Mouse (Mus musculus): ENCODE results near the gene Disc1.

Gene Disc1

DNA sequence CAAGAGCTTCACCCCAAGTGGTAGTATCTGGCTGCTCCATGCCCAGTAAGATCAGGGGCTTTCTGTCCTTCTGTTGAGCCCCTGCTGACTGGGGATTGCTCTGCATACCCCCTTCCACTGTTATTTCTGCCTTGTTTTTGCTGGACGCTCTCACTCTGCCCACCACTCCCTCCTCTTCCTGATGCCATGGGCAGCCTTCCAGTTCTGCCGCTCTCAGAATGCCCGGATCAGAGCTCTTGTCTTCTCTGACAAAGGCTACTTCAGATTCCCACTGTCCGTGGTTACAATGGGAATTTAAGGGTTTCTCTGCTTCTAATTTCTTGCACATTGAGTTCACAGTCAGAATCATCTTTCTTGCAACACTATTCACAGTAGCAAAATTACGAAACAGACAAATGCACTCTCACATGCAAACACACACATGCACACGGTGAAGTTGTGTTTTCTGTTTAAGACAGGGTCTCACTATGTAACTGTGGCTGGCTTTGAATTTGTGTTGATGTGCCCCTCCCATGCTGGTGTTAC is 214.2 kb downstream of the Disc1 start:
- no peak for DNase-seq (ENCODE audit: low spot score in 2 of 2)

DNA sequence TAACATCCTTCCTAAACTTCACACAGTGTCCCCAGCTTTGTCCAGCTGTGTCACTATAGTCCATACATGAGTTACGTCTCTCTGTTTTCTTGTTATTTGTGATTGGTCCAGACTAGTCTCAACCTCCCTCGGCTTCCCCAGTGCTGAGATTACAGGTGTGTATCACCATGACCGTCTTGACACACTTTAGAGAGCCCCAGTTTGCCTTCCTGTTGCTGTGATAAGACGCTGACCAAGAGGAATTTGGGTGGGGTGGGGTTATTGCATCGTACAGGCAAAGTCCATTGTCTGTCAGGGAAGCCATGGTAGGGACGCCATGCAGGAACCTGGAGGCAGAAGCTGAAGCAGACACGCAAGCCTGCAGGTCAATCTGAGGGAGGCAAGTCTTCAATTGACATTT is 216.3 kb downstream of the Disc1 start:
- DNase-seq (ENCODE audit: low spot score in 2 of 2) = no peak

DNA sequence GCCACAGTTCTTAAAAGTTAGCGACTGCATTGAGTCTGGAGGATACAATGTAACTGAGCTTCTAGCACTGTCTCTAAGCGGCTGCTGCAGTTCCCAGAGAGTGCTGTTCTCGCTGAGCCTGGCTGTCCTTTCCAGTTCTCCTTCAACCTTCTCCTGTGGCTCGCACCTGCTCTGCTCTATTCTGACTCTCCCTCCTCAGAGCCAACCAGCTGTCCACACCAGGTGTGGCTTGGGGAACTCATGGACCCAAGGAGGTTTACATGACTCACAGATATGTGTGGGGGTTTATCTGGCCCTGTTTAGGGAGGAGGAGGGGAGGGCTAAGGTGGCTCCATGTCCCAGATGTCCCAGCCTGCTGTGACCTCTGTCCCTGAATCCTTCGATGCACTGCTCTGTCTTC is 217.4 kb downstream of the Disc1 start:
- DNase-seq (ENCODE audit: low spot score in 2 of 2) = no peak

DNA sequence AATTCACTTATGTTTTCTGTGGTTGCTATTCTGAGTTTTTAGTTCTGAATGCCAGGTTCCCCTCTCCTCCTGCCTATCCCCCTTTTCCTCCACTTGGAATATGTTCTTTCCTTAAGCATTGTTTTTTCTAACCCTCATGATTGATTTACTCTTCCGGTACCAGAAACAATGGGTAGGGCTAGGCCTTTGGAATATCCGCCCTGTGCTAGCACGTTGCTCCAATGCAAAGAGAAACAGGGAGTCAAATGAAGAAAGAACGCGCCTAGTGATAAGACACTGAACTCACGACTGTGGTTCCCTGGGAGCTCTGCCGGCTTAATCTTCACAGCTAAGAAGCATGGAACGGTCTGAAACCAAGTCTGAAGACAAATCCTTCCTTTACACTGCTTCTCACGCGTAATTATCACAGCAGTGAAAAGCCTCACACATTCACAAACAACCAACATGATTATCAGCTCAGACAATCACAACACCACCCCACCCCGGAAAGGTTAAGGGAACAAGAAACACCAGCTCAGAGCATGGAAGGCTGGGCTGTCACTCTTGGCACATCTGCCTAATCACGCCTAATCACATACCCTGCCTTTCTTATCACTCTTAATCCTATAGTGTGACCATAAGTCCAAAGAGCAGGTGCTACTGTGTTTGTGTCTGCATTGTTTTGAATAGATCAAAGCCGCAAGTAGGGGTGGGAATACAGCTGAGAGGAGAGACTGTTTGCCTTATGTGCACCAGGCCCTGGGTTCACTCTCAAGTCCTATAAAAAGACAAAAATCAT is 218.3 kb downstream of the Disc1 start:
- no peak for DNase-seq (ENCODE audit: low spot score in 2 of 2)

DNA sequence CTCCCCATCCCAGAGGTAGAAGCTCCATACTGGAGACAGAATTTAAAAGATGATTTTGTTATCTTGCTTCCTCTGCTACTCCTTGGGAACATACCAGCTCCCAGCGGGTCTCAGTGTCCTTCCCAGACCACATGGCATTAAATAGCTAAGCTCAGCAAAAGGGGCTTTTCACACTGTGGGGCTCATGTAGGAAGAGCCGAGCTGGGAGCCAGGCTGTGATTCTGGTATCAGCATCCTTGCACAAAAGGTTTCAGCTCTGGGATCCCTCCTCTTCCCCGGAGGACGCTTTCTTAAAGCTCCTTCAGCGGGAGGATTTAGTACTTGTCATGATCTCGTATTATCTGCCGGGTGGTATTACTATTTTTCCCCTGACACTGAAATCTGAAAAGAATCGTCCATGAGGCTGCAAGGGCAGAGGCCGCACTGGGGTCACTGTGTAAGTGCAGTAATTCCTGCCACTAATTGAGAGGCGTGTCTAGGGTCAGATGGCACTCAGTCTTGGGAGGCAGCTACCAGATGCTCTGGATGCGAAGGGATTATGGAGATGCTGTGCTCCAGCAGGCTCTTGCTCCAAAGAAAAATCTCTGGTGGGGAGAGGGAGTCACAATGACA is 223.2 kb downstream of the Disc1 start:
- no peak for DNase-seq (ENCODE audit: low spot score in 2 of 2)

GRCm38 (mm10) chr8:125279156-125279555 is 225.2 kb downstream of the Disc1 start:
- DNase-seq (ENCODE audit: low spot score in 2 of 2) = no peak

DNA sequence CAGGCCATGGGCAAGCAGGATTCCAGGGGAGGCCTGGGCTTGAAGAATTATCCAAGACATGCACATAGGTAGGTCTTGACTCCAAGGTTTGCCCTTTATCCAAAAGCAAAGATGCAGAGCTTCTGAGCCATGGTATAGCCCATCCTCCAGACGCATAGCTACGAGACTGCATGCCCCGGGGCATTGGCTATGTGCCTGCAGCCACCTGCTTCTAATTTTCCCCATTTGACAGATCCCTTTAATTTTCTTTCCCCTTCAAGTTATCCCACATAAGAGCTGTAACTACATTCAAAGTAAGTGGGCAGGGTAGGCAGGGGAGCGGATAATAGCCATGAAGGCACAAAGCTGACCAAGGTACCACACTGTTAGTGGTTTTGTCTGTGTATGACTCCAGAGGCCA is 225.9 kb downstream of the Disc1 start:
- no peak for DNase-seq (ENCODE audit: low spot score in 2 of 2)

- peak; percentile 44 to 66 for DNase-seq (ENCODE audit: low spot score in 2 of 2)
These were observed 228.5 kb downstream of the Disc1 start for GRCm38 (mm10) chr8:125282531-125282930.

- no peak for DNase-seq (ENCODE audit: low spot score in 2 of 2)
These were observed 229.5 kb downstream of the Disc1 start for GRCm38 (mm10) chr8:125283542-125283941.

DNA sequence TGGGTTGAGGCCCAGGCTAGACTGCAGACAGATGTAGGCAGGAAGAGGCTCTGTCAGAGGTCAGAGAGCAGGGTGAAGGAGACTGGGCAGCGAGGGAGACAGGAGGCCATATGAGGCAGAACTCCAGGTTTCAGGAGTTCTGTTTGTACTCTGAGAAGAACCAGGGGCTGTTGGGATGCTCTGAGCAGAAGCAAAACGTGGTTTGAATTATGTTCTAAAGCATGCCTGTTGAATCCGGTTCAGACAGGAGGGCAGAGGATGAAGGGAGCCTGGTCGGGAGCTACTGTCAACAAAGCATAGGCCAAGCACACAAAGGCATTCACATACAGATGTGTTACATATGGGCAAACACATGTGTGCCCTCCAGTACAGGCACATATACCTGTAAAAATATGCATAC is 230.9 kb downstream of the Disc1 start:
- DNase-seq (ENCODE audit: low spot score in 2 of 2) = no peak

GRCm38 (mm10) chr8:125285391-125285790 is 231.4 kb downstream of the Disc1 start:
- DNase-seq (ENCODE audit: low spot score in 2 of 2) = peak; percentile 33 to 40

DNA sequence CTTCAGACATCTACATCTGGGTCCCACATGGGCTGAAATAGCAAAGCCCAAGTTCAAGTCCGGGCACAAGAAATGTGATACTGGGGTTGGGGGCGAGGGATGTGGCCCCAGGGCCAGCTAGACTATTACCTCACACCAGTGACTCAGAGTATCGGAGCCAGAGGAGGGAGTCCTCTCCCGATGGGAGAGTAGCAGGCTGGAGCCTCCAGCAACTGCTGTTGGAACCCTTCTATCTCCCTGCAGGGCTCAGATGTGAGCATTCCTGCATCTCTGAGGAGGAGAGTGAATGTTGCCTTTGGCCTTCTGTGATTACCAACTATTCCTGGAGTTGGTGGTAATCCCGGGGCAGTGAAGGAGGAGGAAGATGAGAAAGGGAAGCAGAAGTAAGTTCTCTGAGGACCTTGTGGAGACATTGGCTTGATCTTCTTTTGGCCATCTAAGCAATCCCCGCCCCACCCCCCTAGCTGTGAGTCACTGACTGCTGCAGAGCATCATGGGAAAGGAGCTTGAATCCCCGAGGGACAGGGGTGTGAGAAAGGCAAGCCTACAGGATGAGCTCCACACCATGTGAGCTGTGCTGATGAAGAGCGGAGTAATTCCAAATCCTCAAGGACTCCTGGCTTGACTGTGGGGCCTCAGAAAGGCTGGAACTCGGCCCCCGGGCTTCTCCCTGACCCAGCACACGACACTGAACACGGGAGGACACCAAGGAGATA is 232.1 kb downstream of the Disc1 start:
- peak; percentile 91 to 92 for DNase-seq (ENCODE audit: low spot score in 2 of 2)

DNA sequence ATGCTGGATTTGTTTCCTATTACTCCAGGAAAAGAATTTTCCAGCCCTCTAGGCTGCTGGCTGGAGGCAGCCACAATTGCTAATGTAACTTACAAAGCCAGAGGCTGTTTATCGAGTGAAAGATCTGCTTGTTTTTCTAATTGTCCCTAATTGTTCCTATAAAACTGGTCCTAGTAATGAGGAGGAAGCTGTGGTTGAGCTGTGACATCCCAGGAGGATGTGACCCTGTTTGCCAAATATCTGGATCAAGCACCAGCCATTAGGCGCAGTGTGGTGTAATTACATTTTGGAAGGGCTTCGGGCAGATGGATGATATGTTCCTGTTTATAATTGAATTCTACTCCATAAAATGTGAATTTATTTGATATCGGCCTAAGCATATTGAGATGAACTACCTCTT is 233.3 kb downstream of the Disc1 start:
- peak in 1 of 2 experiments; percentile 18 for DNase-seq (ENCODE audit: low spot score in 2 of 2)

- peak; percentile 38 to 43 for DNase-seq (ENCODE audit: low spot score in 2 of 2)
These were observed 233.9 kb downstream of the Disc1 start for GRCm38 (mm10) chr8:125287841-125288341.

GRCm38 (mm10) chr8:125291506-125291905 is 237.5 kb downstream of the Disc1 start:
- DNase-seq (ENCODE audit: low spot score in 2 of 2) = peak; percentile 43 to 49

DNA sequence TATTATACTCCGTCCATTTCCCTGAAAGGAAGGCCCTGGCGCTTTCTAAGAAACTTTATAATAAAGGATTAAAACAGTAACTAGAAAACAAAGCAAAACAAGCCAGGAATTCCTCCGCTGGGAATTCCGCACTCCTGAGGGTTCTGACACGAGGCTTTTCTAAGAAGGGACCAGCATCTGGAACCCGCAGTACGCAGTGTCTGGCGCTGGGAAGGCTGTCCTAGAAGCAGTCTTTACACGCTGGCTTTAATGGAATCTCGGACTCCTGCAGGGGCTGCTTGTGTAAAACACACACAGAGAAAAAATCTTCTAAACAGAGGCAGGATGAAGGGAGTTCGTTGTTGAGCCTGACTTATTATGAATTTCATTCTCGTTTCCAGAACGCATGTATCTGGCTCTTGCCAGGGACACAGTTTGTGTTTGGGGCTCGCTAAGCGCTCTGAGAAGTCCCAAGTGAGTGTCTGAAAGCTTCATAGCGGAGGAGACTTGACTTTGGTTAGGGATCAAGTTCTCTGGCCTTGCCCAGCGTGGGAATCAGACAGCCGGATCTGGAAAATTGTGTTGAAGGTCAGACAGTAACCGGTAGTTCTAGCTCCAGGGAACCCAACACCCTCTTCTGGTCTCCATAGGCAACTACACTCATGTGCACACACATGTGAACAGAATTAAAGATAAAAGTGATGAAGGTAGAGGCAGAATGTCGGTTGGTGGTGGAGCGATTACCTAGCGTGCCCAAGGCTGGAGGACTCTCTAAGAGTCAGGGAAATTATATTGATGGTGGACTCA is 238.1 kb downstream of the Disc1 start:
- peak; percentile 29 to 38 for DNase-seq (ENCODE audit: low spot score in 2 of 2)

- DNase-seq (ENCODE audit: low spot score in 2 of 2) = peak; percentile 77 to 80
These were observed 239.1 kb downstream of the Disc1 start for GRCm38 (mm10) chr8:125292933-125293591.

GRCm38 (mm10) chr8:125299248-125299647 is 245.3 kb downstream of the Disc1 start:
- DNase-seq (ENCODE audit: low spot score in 2 of 2) = no peak

GRCm38 (mm10) chr8:125301931-125302361 is 248.0 kb downstream of the Disc1 start:
- DNase-seq (ENCODE audit: low spot score in 2 of 2) = no peak

DNA sequence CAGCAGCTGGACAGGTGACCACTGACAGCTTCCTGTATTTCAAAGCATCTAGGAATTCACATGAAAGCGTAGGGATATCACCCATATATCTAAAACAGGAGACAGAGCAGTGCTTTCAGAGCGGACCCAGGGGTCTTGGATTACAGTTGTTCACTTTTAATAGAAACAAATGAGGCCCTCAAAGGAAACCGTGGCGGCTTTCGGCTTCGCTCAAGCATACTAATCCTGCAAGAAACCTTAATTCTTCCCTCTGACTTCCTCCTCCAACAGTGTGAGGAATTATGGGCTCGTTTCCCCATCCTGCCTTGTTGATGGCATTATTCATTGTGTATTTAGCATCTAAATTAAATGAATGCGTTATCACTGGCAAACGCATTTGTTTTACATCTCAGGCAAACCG is 252.7 kb downstream of the Disc1 start:
- no peak for DNase-seq (ENCODE audit: low spot score in 2 of 2)

GRCm38 (mm10) chr8:125309985-125310384 is 256.0 kb downstream of the Disc1 start:
- no peak for DNase-seq (ENCODE audit: low spot score in 2 of 2)

All from heart, adult 9 months (tissue).